Mouse (Mus musculus) spleen, postnatal 0 days (tissue): ENCODE results near the gene Ackr4. TPM values are rescaled to one million over a fixed set of nuclear protein-coding genes. Genes with fewer than 3 reads are reported as not detected.

Experiments used
- polyA plus RNA-seq: library from polyadenylated mRNA; unstranded; fragments of >200 nt; fragmentation: Nextera tagmentation; extraction: Ambion mirVana; gene quantifications from 2 replicates; pipeline ENCODE4 v1.2.1, GENCODE M21; 2015

Ackr4 gene
- polyA plus RNA-seq = 0.56 and 0.72 TPM in 2 replicates

GRCm38 (mm10) chr9:104126833-104127232 lies at the start of gene Ackr4:
Gene Ackr4 (minus strand): TSS chr9:104126933.

GRCm38 (mm10) chr9:104063244-104063961 lies 63.3 kb downstream of the Ackr4 start, which contains the start of gene Acad11:
Gene Acad11 (plus strand): TSS chr9:104063377.

GRCm38 (mm10) chr9:104062430-104063243 lies 64.1 kb downstream of the Ackr4 start, which contains the start of gene Uba5:
Gene Uba5 (minus strand): TSS chr9:104063134.

GRCm38 (mm10) chr9:104040362-104040761 lies 86.4 kb downstream of the Ackr4 start, which contains the start of gene Gm28305:
Gene Gm28305 (plus strand): TSS chr9:104040662.

Other genes with a start within 250 kb of the Ackr4 start
- 0.99 and 1.4 TPM in 2 replicates for gene Nphp3, start 124.4 kb downstream of the Ackr4 start, polyA plus RNA-seq
- not detected in 2 replicates for gene Gm28305, start 86.3 kb downstream of the Ackr4 start, polyA plus RNA-seq
- gene Uba5, start 63.8 kb downstream of the Ackr4 start, polyA plus RNA-seq = 17.1 and 19.8 TPM in 2 replicates
- 3.2 and 3.5 TPM in 2 replicates for gene Acad11, start 63.6 kb downstream of the Ackr4 start, polyA plus RNA-seq
- gene Dnajc13, start 136.0 kb upstream of the Ackr4 start, polyA plus RNA-seq = 8.1 and 9.8 TPM in 2 replicates
- gene Acpp, start 210.8 kb upstream of the Ackr4 start, polyA plus RNA-seq = 1.5 and 1.7 TPM in 2 replicates